Mouse (Mus musculus) lung, postnatal 14 days (tissue): ENCODE measurements around the gene Lpar2.

Experiments used
- DNase-seq: peaks from one replicate; pipeline ENCODE4 v3.0.0; 2021

Gene Lpar2

GRCm38 (mm10) chr8:69808094-69808863, 13.9 kb upstream of the Lpar2 start, which contains the start of gene Gmip:
Gene Gmip (plus strand): TSS chr8:69808679.
- peak; percentile 86 for DNase-seq

DNA sequence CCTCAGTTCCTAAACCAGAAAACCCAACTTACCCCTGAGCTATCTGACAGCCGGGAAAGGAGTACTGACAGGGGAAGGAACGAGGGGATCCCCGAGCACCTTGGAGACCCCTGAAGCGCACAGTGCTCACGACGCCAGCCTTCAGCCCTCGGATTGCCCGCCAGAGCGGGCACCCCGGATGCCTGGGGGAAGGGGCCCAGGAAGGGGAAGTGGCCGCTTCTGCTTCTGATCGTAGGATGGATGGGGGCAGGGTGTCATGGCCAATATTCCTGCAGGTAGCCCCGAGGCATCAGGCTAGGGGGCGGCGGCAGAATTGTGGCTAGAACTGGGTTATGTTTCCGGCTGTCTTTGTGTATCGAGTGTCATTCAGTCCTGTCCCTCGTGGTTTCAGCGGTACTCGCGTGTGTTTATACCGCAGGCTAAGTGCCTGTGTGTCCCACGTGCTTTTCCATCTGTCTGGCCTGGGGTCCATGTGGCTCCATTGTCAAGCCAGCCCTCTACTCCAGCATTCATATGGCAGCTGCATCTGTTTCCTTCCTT, 13.3 kb upstream of the Lpar2 start:
- DNase-seq, result peak; percentile 37

GRCm38 (mm10) chr8:69809820-69810219, 12.4 kb upstream of the Lpar2 start:
- no peak for DNase-seq

DNA sequence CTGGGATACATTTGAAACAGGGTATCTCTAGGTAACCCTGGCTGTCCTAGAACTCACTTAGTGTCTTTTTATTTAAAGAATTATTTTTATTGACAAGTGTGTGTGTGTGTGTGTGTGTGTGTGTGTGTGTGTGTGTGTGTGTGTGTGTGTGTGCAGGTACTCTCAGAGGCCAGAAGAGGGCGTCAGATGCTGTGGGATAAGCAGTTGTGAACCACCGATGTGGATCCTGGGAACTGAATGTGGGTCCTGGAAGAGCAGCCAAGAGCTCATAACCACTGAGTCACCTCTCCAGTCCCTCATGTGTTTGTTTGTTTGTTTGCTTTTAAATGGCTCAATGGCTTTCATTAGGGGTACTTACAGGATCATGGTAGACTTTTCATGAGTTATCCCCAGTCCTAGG, 7.3 kb upstream of the Lpar2 start:
- no peak for DNase-seq

DNA sequence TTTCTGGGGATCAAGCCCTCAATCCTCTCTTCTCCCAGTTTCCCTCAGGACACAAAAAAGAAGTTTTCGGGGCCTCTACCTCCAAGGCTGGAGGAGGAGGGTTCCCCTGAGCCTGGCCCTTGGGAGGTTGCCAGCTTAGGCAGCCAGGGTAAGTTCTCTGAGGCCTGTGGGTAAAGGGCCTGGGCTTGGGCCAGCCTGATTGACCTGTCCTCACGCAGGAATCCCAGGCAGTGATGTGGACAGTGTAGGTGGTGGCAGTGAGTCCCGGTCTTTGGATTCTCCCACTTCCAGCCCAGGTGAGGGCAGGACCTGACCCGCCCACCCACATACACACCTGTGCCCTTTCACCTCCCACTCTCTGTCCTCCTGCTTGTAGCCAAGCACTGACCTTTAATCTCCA, 6.8 kb upstream of the Lpar2 start:
- DNase-seq, result no peak

GRCm38 (mm10) chr8:69820466-69820865, 1.8 kb upstream of the Lpar2 start:
- DNase-seq, result no peak

DNA sequence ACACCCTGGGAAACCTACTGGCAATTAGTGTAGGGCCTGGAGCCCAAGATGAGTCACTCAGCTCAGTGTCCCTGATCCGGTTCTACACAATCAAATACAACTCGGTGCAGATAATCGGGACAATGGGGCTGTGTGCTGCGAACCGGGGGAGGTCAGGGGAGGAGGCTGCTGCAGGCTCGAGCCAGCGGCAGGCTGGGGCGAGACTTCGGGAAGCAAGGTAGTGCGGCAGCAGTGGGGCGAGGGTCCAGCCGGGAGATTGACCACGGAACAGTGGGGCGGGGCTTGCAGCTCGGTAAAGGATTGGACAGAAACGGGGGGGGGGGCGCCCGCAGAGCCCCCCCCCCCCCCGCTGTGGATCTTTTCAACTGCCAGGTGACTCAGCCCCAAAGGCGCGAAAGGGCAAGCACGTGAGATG, 251 bp upstream of the Lpar2 start:
- DNase-seq, result no peak

DNA sequence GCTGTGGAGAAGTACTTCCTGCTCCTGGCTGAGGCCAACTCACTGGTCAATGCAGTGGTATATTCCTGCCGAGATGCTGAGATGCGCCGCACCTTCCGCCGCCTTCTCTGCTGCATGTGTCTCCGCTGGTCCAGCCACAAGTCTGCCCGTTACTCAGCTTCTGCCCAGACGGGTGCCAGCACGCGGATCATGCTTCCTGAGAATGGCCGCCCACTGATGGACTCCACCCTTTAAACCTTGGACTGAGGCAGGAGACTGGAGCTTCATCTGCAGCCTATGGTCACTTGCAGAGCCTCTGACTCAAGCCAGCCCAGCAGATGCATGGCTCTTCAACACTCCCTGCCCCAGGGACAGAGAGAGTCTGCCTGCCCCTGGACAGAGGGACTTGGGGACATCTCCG, 4.1 kb downstream of the Lpar2 start:
- no peak for DNase-seq

GRCm38 (mm10) chr8:69832298-69832853, 10.1 kb downstream of the Lpar2 start, which contains the start of gene Pbx4:
Gene Pbx4 (plus strand): TSS chr8:69832491.
- DNase-seq, result peak; percentile 73

GRCm38 (mm10) chr8:69837057-69837682, 14.9 kb downstream of the Lpar2 start:
- no peak for DNase-seq

- no peak for DNase-seq
These were observed 25.2 kb downstream of the Lpar2 start for GRCm38 (mm10) chr8:69847167-69848065.

GRCm38 (mm10) chr8:69848951-69849350, 26.7 kb downstream of the Lpar2 start:
- DNase-seq, result peak; percentile 35

DNA sequence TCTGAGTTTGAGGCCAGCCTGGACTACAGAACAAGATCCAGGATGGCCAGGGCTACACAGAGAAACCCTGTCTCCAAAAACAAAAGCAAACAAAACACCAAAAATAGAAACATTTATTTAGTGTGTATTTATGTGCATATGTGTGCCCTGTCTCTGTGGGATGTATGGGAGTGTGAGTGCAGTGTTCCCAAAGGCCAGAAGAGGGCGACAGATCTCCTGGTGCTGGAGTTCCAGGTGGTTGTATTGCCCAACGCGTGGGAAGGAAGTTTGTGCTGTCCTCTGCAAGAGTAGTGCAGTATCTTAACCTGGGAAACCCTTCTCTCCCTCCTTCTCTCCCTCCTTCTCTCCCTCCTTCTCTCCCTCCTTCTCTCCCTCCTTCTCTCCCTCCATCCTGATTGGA, 27.7 kb downstream of the Lpar2 start:
- no peak for DNase-seq

GRCm38 (mm10) chr8:69850926-69851506, 28.8 kb downstream of the Lpar2 start:
- DNase-seq, result no peak

DNA sequence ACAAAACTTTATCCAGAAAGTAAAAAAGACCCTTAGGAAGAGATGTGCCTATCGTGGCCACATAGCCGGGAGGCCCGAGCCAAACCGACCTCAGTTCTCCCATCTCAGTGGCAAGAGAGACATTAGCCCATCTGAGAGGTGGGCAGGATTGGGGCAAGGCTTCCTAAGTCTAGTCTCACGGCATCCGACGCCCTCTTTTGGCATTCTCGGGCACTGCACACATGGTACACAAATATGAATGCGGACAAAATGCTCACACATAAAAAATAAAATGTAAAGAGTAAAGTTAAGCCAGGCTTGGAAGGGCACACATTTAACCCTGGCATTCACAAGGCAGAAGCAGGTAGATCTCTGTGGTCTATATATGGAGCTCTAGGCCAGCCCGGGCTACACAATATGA, 31.6 kb downstream of the Lpar2 start:
- DNase-seq, result no peak

GRCm38 (mm10) chr8:69860807-69861206, 38.6 kb downstream of the Lpar2 start:
- no peak for DNase-seq

DNA sequence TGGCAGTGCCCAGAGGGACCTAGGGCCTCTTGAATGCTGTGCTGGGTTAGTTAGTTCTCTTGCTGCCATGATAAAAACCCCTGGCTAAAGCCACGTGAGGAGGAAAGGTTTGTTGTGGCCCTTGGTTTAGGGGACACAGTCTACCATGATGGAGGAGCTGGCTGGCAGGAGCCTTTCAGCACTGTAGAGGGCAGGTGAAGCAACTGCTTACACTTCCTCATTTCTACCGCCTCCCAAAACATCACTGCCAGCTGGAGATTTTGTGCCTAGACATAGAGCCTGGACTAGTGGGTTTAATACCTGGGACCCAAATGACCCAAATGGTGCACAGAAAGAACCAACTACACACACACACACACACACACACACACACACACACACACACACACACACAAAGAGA, 39.0 kb downstream of the Lpar2 start:
- no peak for DNase-seq

GRCm38 (mm10) chr8:69863387-69864020, 41.3 kb downstream of the Lpar2 start:
- DNase-seq, result no peak

DNA sequence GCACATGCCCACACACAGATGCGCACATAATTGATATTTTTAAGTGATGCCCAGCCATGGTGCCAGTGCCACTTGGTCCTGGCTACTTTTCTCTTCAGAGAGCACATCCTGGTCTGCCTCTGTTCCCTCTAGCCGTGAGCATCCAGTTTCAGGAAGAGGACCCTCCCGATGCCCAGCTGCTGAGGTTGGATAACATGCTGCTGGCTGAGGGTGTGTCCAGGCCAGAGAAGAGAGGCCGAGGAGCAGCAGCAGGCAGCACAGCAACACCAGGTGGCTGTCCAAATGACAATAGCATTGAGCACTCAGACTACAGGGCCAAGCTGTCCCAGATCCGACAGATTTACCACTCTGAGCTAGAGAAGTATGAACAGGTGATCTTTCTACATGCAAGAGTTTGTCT, 42.0 kb downstream of the Lpar2 start:
- DNase-seq, result no peak

DNA sequence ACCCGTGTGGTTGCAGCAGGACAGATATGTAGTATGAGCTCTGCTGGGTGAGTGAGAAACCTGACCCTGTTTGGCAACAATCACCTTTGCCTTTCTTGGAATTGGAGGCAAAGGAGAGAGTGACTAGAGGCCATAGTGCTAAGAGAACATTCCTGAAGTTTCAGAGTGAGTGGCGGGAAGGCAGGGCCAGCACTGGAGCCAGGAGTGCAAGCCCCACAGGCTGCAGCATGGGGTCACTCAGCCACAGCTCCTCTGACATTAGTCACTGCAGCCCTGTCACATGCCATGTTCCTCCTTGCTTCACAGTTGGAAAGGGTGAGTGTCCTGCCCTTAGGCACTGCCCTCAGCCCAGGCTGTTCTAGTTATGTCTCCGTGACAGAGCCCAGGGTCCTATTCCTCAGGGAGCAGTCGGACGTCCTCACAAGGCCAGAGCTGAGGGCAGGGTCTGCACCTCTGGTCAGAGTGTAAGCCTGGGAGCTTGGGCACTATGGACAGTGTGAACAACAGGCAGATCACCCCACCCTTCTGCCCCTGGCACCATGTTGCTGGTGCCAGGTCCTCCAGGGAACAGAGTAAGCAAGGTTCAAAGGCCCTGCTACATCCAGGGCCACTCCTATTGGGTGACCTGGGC, 45.6 kb downstream of the Lpar2 start:
- DNase-seq, result peak; percentile 28

- no peak for DNase-seq
These were observed 48.0 kb downstream of the Lpar2 start for GRCm38 (mm10) chr8:69870003-69870765.
